8 mouse cellular contexts compared by ENCODE assay signal in genomic region chr11:88068411-88069245, GRCm38 (mm10). TPM values are rescaled to one million over a fixed set of nuclear protein-coding genes. Genes with fewer than 3 reads are reported as not detected.
DNase-seq lines count a peak whose midpoint lies in the region; ATAC-seq and TF ChIP-seq lines count a peak whose summit lies in the region.

No protein-coding gene starts in this region.

- peaks cover 23% of the 10 kb centered on the region for H3K4me1 ChIP-seq in E14TG2a.4 (replicated peaks; ENCODE audit: low read depth, low read length)

- intact Hi-C loops in heart, postnatal 10 days (cut with DNase I): loop anchor here (2.0 kb wide), 1 partner anchor 94 kb away; no protein-coding TSS in a partner anchor

- peak; percentile 49 for DNase-seq in brain, embryonic 14.5 days (ENCODE audit: low read depth)
- DNase-seq in heart, postnatal 10 days: peak; percentile 84 to 86
- peak; percentile 73 to 84 for DNase-seq in kidney, postnatal 4 days
- peak; percentile 71 for DNase-seq in lung, postnatal 25 days (ENCODE audit: low spot score)
- DNase-seq in ovary, postnatal 36 days (ENCODE audit: low spot score): peak; percentile 78
- peak; percentile 65 for DNase-seq in thymus, postnatal 25 days

- H3K36me3 ChIP-seq in E14TG2a.4 (ENCODE audit: insufficient read depth, low read length): peaks cover 7% of the 10 kb centered on the region

- TF ChIP-seq CTCF in E14TG2a.4 (conservative IDR thresholded peaks at IDR 0.05; ENCODE audit: low read length): no peak
- no peak for TF ChIP-seq CTCF in brain, embryonic 14.5 days (IDR thresholded peaks at IDR 0.05; ENCODE audit: borderline replicate concordance, extremely low read depth, insufficient read depth, insufficient read length)

- peak; percentile 55 for ATAC-seq in erythroid progenitor cell, adult 5-6 weeks (replicated peaks; ENCODE audit: low FRiP score, poor library complexity, severe bottlenecking)

- peaks cover 48% of the 10 kb centered on the region for H3K27me3 ChIP-seq in E14TG2a.4 (ENCODE audit: insufficient read depth, low read length)

- H3K4me3 ChIP-seq in E14TG2a.4 (replicated peaks; ENCODE audit: low read length): peak overlapping the region; percentile 86

- no peak; the same call in 1 of the 2 replicates for TF ChIP-seq POLR2A in brain, embryonic 14.5 days (IDR thresholded peaks at IDR 0.05; ENCODE audit: borderline replicate concordance, extremely low read depth, insufficient read depth, insufficient read length, poor library complexity, severe bottlenecking)

- H3K9me3 ChIP-seq in E14TG2a.4 (ENCODE audit: low read length): no peaks in the 10 kb centered on the region

RNA-seq across cellular contexts. Expression of gene Vezf1, which starts 0.5 kb away (rescaled TPM):
- polyA plus RNA-seq in brain, embryonic 14.5 days (2012; rRNA removed): 45.0 and 58.4 TPM in 2 replicates
- 29.6 and 37.3 TPM in 2 replicates for total RNA-seq in erythroid progenitor cell, adult 5-6 weeks (2015; ENCODE audit: low replicate concordance)
- total RNA-seq in erythroid progenitor cell, adult 5-6 weeks (2017; ENCODE audit: low replicate concordance): 16.3 and 17.8 TPM in 2 replicates
- 10 to 100 TPM; 44.9 to 45.7 TPM for total RNA-seq in heart, postnatal 10 days (2021)

RNA-seq across cellular contexts. Expression of gene Srsf1, which starts 21.5 kb away (rescaled TPM):
- polyA plus RNA-seq in brain, embryonic 14.5 days (2012; rRNA removed): 456 and 624 TPM in 2 replicates
- total RNA-seq in erythroid progenitor cell, adult 5-6 weeks (2015; ENCODE audit: low replicate concordance): 312 and 323 TPM in 2 replicates
- 485 and 568 TPM in 2 replicates for total RNA-seq in erythroid progenitor cell, adult 5-6 weeks (2017; ENCODE audit: low replicate concordance)
- total RNA-seq in heart, postnatal 10 days (2021): 100 to 1,000 TPM; 156 to 160 TPM

RNA-seq across cellular contexts. Expression of gene Cuedc1, which starts 29.2 kb away (rescaled TPM):
- polyA plus RNA-seq in brain, embryonic 14.5 days (2012; rRNA removed): 33.1 and 53.2 TPM in 2 replicates
- 0.84 TPM in 1 of 2 replicates, not detected in the other for total RNA-seq in erythroid progenitor cell, adult 5-6 weeks (2015; ENCODE audit: low replicate concordance)
- 0.39 TPM in 1 of 2 replicates, not detected in the other for total RNA-seq in erythroid progenitor cell, adult 5-6 weeks (2017; ENCODE audit: low replicate concordance)
- total RNA-seq in heart, postnatal 10 days (2021): 10 to 100 TPM; 45.6 to 48.4 TPM

Comparison
In these comparisons a context has a peak if more than half of its experiments do, and no peak if none do; other contexts are left out.
1. Peak in every context shown above with its lines: DNase-seq, ATAC-seq and H3K4me3 ChIP-seq.
2. RNA of gene Cuedc1, which starts 29.2 kb away (total RNA-seq): 45.6 to 48.4 TPM in heart, postnatal 10 days; 0.39 to 0.84 TPM in erythroid progenitor cell, adult 5-6 weeks; every median in the first group is over 10 times any median in the second.